Mouse (Mus musculus) MEL (cell line): ENCODE data around the gene Smim24. TPM values are rescaled to one million over a fixed set of nuclear protein-coding genes. Genes with fewer than 3 reads are reported as not detected.
A peak's percentile ranks its signal among the peaks of the same experiment; 100 is the strongest.

Experiments used
- DNase-seq: peaks from one replicate; pipeline ENCODE4 v3.0.0; 2011; ENCODE audit warnings: low read depth, low spot score
- H3K27ac ChIP-seq: 2 replicates; pipeline ENCODE4 v1.5.1; 2012; ENCODE audit warnings: low read depth, mild to moderate bottlenecking, control low read depth, low read length, moderate library complexity; ENCODE audit not compliant: control insufficient read depth
- H3K27me3 ChIP-seq, 2 experiments: fragments of 150-350 bp in 1 of 2; sonication (generic) in 1 of 2; 2 replicates each; pipeline ENCODE4 v1.6.1; 2012; ENCODE audit warnings: low read length in 2 of 2, mild to moderate bottlenecking in 2 of 2, improper control_type of control experiment in 1 of 2, moderate library complexity in 1 of 2; ENCODE audit not compliant: insufficient read depth in 2 of 2, control insufficient read depth in 1 of 2
- H3K36me3 ChIP-seq, 2 experiments: 2 replicates each; pipeline ENCODE4 v1.6.1; 2012 to 2014; ENCODE audit warnings: low read length in 2 of 2, improper control_type of control experiment in 1 of 2, inconsistent platforms in 1 of 2, mild to moderate bottlenecking in 1 of 2; ENCODE audit not compliant: insufficient read depth in 2 of 2, control insufficient read depth in 1 of 2
- H3K4me1 ChIP-seq, 2 experiments: fragments of 150-350 bp in 1 of 2; sonication (generic) in 1 of 2; 2 replicates each; pipeline ENCODE4 v1.6.1; 2012; ENCODE audit warnings: low read length in 2 of 2, improper control_type of control experiment in 1 of 2, mild to moderate bottlenecking in 1 of 2; ENCODE audit not compliant: insufficient read depth in 2 of 2, control insufficient read depth in 1 of 2
- H3K4me3 ChIP-seq, 2 experiments: fragments of 150-350 bp in 1 of 2; sonication (generic) in 1 of 2; 2 replicates each; pipeline ENCODE4 v1.5.1; 2012; ENCODE audit warnings: low read depth in 2 of 2, low read length in 2 of 2, mild to moderate bottlenecking in 2 of 2, moderate library complexity in 2 of 2, control low read depth in 1 of 2, improper control_type of control experiment in 1 of 2; ENCODE audit not compliant: control insufficient read depth in 1 of 2, insufficient read depth in 1 of 2
- H3K79me2 ChIP-seq: 2 replicates; pipeline ENCODE4 v1.6.1; 2012; ENCODE audit warnings: mild to moderate bottlenecking, low read length, moderate library complexity; ENCODE audit not compliant: control insufficient read depth, poor library complexity, insufficient read depth
- H3K9ac ChIP-seq: 2 replicates; pipeline ENCODE4 v1.6.1; 2012; ENCODE audit warnings: low read depth, mild to moderate bottlenecking, control low read depth, low read length, moderate library complexity; ENCODE audit not compliant: control insufficient read depth, poor library complexity, severe bottlenecking
- H3K9me3 ChIP-seq: fragments of 150-350 bp; sonication (generic); replicated peaks from 2 replicates; pipeline ENCODE4 v1.6.1; 2012; ENCODE audit warnings: mild to moderate bottlenecking, low read length, improper control_type of control experiment, moderate library complexity; ENCODE audit not compliant: insufficient read depth
- BHLHE40 ChIP-seq: IDR thresholded peaks from 2 replicates; pipeline ENCODE4 v1.6.1; 2012; ENCODE audit warnings: low read depth, mild to moderate bottlenecking, inconsistent platforms, low read length, improper control_type of control experiment, borderline replicate concordance
- CHD1 ChIP-seq: IDR thresholded peaks from 2 replicates; pipeline ENCODE4 v1.6.1; 2012; ENCODE audit warnings: low read depth, mild to moderate bottlenecking, inconsistent platforms, low read length, improper control_type of control experiment
- CHD2 ChIP-seq: IDR thresholded peaks from 2 replicates; pipeline ENCODE4 v1.6.1; 2011; ENCODE audit warnings: low read length, improper control_type of control experiment
- CTCF ChIP-seq, 3 experiments: IDR thresholded peaks in 2 of 3; conservative IDR thresholded peaks in 1 of 3; 2 replicates each; pipeline ENCODE4 v1.5.1; 2011 to 2012; ENCODE audit warnings: low read length in 3 of 3, low read depth in 2 of 3, mild to moderate bottlenecking in 2 of 3, improper control_type of control experiment in 1 of 3, inconsistent platforms in 1 of 3, mixed read lengths in 1 of 3, moderate library complexity in 1 of 3; ENCODE audit not compliant: control insufficient read depth in 1 of 3, insufficient read depth in 1 of 3, poor library complexity in 1 of 3, severe bottlenecking in 1 of 3
- E2F4 ChIP-seq: IDR thresholded peaks from 2 replicates; pipeline ENCODE4 v1.6.1; 2011; ENCODE audit warnings: low read depth, low read length, improper control_type of control experiment, borderline replicate concordance
- ELF1 ChIP-seq: IDR thresholded peaks from 2 replicates; pipeline ENCODE4 v1.6.1; 2014; ENCODE audit warnings: low read depth, mild to moderate bottlenecking, inconsistent platforms, low read length, improper control_type of control experiment, moderate library complexity
- EP300 ChIP-seq, 2 experiments: IDR thresholded peaks; 2 replicates each; pipeline ENCODE4 v1.6.1; 2011; ENCODE audit warnings: improper control_type of control experiment in 2 of 2, low read length in 2 of 2, low read depth in 1 of 2, mild to moderate bottlenecking in 1 of 2
- ETS1 ChIP-seq: IDR thresholded peaks from 2 replicates; pipeline ENCODE4 v1.6.1; 2012; ENCODE audit warnings: low read depth, mild to moderate bottlenecking, inconsistent platforms, low read length, improper control_type of control experiment, moderate library complexity
- GATA1 ChIP-seq: IDR thresholded peaks from 2 replicates; pipeline ENCODE4 v1.6.1; 2011; ENCODE audit warnings: low read depth, low read length, improper control_type of control experiment
- HCFC1 ChIP-seq: IDR thresholded peaks from 2 replicates; pipeline ENCODE4 v1.6.1; 2012; ENCODE audit warnings: low read depth, mild to moderate bottlenecking, inconsistent platforms, low read length, improper control_type of control experiment, moderate library complexity
- JUND ChIP-seq: IDR thresholded peaks from 2 replicates; pipeline ENCODE4 v1.6.1; 2011; ENCODE audit warnings: low read depth, mild to moderate bottlenecking, improper control_type of control experiment, low read length
- KAT2A ChIP-seq: conservative IDR thresholded peaks from 2 replicates; pipeline ENCODE4 v1.6.1; 2012; ENCODE audit warnings: low read depth, low read length, improper control_type of control experiment, inconsistent platforms
- MAX ChIP-seq: IDR thresholded peaks from 2 replicates; pipeline ENCODE4 v1.6.1; 2011; ENCODE audit warnings: low read length, improper control_type of control experiment
- MEF2A ChIP-seq: IDR thresholded peaks from 2 replicates; pipeline ENCODE4 v1.6.1; 2014; ENCODE audit warnings: low read depth, mild to moderate bottlenecking, inconsistent platforms, low read length, improper control_type of control experiment; ENCODE audit not compliant: poor library complexity, insufficient replicate concordance, severe bottlenecking; ENCODE audit errors: extremely low read depth
- MYB ChIP-seq: IDR thresholded peaks from 2 replicates; pipeline ENCODE4 v1.6.1; 2011; ENCODE audit warnings: mild to moderate bottlenecking, low read depth, low read length, improper control_type of control experiment
- MYC ChIP-seq: IDR thresholded peaks from 2 replicates; pipeline ENCODE4 v1.6.1; 2011; ENCODE audit warnings: low read depth, mild to moderate bottlenecking, low read length, improper control_type of control experiment, moderate library complexity
- NELFE ChIP-seq: IDR thresholded peaks from 2 replicates; pipeline ENCODE4 v1.6.1; 2011; ENCODE audit warnings: low read depth, low read length, improper control_type of control experiment
- NRF1 ChIP-seq: IDR thresholded peaks from 2 replicates; pipeline ENCODE4 v1.6.1; 2014; ENCODE audit warnings: low read depth, mild to moderate bottlenecking, inconsistent platforms, low read length, improper control_type of control experiment, moderate library complexity; ENCODE audit not compliant: poor library complexity, insufficient read depth, severe bottlenecking
- POLR2A ChIP-seq, 2 experiments: IDR thresholded peaks; 2 replicates each; pipeline ENCODE4 v1.6.1; 2011 to 2012; ENCODE audit warnings: low read length in 2 of 2, mild to moderate bottlenecking in 2 of 2, control low read depth in 1 of 2, improper control_type of control experiment in 1 of 2, low read depth in 1 of 2, moderate library complexity in 1 of 2; ENCODE audit not compliant: control insufficient read depth in 1 of 2, insufficient read depth in 1 of 2, poor library complexity in 1 of 2
- POLR2AphosphoS5 ChIP-seq: IDR thresholded peaks from 2 replicates; pipeline ENCODE4 v1.6.1; 2012; ENCODE audit warnings: low read depth, borderline replicate concordance, mild to moderate bottlenecking, inconsistent platforms, low read length, moderate library complexity, mixed read lengths
- RAD21 ChIP-seq: IDR thresholded peaks from 2 replicates; pipeline ENCODE4 v1.6.1; 2011; ENCODE audit warnings: mild to moderate bottlenecking, low read depth, low read length, improper control_type of control experiment
- RCOR1 ChIP-seq: IDR thresholded peaks from 2 replicates; pipeline ENCODE4 v1.6.1; 2012; ENCODE audit warnings: low read depth, mild to moderate bottlenecking, inconsistent platforms, low read length, improper control_type of control experiment
- SIN3A ChIP-seq: IDR thresholded peaks from 2 replicates; pipeline ENCODE4 v1.6.1; 2012; ENCODE audit warnings: low read length, improper control_type of control experiment, inconsistent platforms
- TAL1 ChIP-seq: IDR thresholded peaks from 2 replicates; pipeline ENCODE4 v1.6.1; 2012; ENCODE audit warnings: mild to moderate bottlenecking, inconsistent platforms, low read length, moderate library complexity, mixed read lengths
- TBP ChIP-seq: IDR thresholded peaks from 2 replicates; pipeline ENCODE4 v1.8.0; 2011; ENCODE audit warnings: low read depth, low read length, improper control_type of control experiment
- TCF12 ChIP-seq: IDR thresholded peaks from 2 replicates; pipeline ENCODE4 v1.6.1; 2014; ENCODE audit warnings: low read depth, mild to moderate bottlenecking, inconsistent platforms, low read length, improper control_type of control experiment, moderate library complexity
- UBTF ChIP-seq: IDR thresholded peaks from 2 replicates; pipeline ENCODE4 v1.6.1; 2012; ENCODE audit warnings: low read depth, mild to moderate bottlenecking, inconsistent platforms, low read length, improper control_type of control experiment, moderate library complexity, borderline replicate concordance; ENCODE audit not compliant: insufficient read depth
- ZKSCAN1 ChIP-seq: IDR thresholded peaks from 2 replicates; pipeline ENCODE4 v1.6.1; 2012; ENCODE audit warnings: low read depth, mild to moderate bottlenecking, inconsistent platforms, low read length, improper control_type of control experiment, moderate library complexity
- ZMIZ1 ChIP-seq: IDR thresholded peaks from 2 replicates; pipeline ENCODE4 v1.6.1; 2012; ENCODE audit warnings: low read depth, mild to moderate bottlenecking, inconsistent platforms, low read length, improper control_type of control experiment, moderate library complexity
- polyA plus RNA-seq, 2 experiments: library from polyadenylated mRNA; stranded (reverse) in 1 of 2; unstranded in 1 of 2; fragments of >175 nt in 1 of 2; fragments of >200 nt in 1 of 2; gene quantifications; 2 replicates each; pipeline versions ENCODE4 v1.2.1 to v1.2.4; 2012; ENCODE audit warnings: low replicate concordance in 2 of 2, low read depth in 1 of 2; ENCODE audit not compliant: insufficient read length in 2 of 2, insufficient read depth in 1 of 2, missing spikeins in 1 of 2
- total RNA-seq: library from RNA; depleted of rRNA; stranded (reverse); fragments of 300-350 nt; gene quantifications from 2 replicates; pipeline ENCODE4 v1.2.3, GENCODE M21; 2012

The Smim24 gene
- total and polyA plus RNA-seq, 3 experiments = 6.7 to 29.5 TPM; not detected in 1

DNA sequence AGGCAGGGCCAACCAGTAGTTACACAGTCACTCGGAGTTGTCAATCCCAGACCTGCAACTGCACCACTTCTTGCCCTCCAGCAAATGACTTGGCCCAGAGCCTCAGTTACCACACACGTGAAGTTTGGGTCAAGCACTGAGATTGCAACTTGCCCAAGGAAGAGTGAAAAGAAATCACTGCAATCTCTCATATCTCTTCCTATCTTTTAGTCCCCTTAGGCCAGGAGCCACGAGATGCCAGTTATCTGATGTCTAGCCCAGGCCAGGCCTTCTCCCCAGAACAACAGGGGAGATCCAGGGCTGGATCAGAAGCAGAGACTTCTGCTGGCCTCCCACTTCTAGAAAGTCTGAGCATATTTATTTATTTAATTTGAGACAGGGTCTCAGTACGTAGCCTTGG is 37.3 kb upstream of the Smim24 start:
- H3K79me2 ChIP-seq = peaks cover 27% of the 10 kb centered on the region
- peak overlapping the region; percentile 96 for H3K27ac ChIP-seq
- peaks cover 3 to 33% of the 10 kb centered on the region in 2 experiments; a peak in 3 of 4 replicates for H3K4me1 ChIP-seq
- DNase-seq = no peak
- TF ChIP-seq GATA1 (peak; percentile 51; the same call in 1 of the 2 replicates), ETS1 (no peak), RCOR1 (peak; percentile 75)
- no peak overlapping the region for H3K4me3 ChIP-seq
- H3K27me3 ChIP-seq = no peaks in the 10 kb centered on the region
- peaks cover 0 to 24% of the 10 kb centered on the region in 2 experiments; a peak in 3 of 4 replicates for H3K36me3 ChIP-seq
- no peak overlapping the region; the same call in 1 of the 2 replicates for H3K9ac ChIP-seq
- H3K9me3 ChIP-seq = no peaks in the 10 kb centered on the region

DNA sequence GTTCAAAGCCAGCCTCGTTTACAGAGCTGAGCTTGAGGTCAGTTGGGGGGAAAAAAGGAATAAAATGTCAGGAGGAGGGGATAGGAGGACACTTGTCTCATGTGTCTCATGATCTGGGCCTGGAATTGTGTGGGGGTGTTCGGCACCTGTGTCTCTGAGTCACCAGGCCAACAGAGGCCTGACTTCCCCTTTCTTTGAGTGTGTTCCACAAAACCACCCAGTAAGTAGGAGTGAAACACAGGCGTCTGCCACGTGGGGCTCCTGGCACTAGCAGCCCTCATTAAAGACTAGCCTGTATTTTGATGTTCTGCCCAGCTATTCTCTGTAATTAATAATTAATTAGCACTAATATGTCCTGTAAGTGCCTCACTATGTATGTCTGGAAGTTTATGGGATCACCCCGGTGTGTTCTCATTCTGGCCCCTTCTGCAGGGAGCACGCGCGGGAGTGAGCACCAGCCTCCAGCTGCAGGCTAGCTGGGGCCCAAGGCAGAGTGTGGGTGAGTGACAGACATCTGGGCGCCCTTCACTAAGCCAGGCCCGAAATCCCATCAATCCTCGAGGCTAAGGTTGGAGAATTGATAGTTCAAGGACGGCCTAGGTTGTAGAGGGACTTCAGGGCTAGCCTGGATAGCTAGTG is 36.4 kb upstream of the Smim24 start:
- peak overlapping the region; percentile 84 for H3K9ac ChIP-seq
- H3K4me1 ChIP-seq = peaks cover 3 to 29% of the 10 kb centered on the region in 2 experiments; a peak in 3 of 4 replicates
- peak overlapping the region; percentile 62 to 68 for H3K4me3 ChIP-seq
- H3K79me2 ChIP-seq = peaks cover 27% of the 10 kb centered on the region
- H3K36me3 ChIP-seq = peaks cover 0 to 21% of the 10 kb centered on the region in 2 experiments; a peak in 3 of 4 replicates
- H3K27me3 ChIP-seq = no peaks in the 10 kb centered on the region
- H3K27ac ChIP-seq = peak overlapping the region; percentile 96
- no peaks in the 10 kb centered on the region for H3K9me3 ChIP-seq
- DNase-seq = peak; percentile 94
- TF ChIP-seq ELF1 = 0 out of 2 replicates have a peak, but pooled peaks have one; percentile 26
- no peak for TF ChIP-seq CHD1
- no peak for TF ChIP-seq CHD2
- TF ChIP-seq MEF2A = no peak
- TF ChIP-seq NRF1 = peak; percentile 41; the same call in 1 of the 2 replicates
- peak; percentile 98 for TF ChIP-seq MAX
- no peak for TF ChIP-seq CTCF (IDR thresholded peaks at IDR 0.05 in 2 of 3, conservative IDR thresholded peaks at IDR 0.05 in 1 of 3; ENCODE audit: control insufficient read depth in 1 of 3, insufficient read depth in 1 of 3, low read depth in 2 of 3, low read length in 3 of 3, poor library complexity in 1 of 3, severe bottlenecking in 1 of 3)
- TF ChIP-seq E2F4 = no peak
- TF ChIP-seq ZKSCAN1 = no peak
- peak; percentile 44 for TF ChIP-seq NELFE
- TF ChIP-seq TAL1 = no peak
- TF ChIP-seq ETS1 = peak; percentile 66
- peak; percentile 14; the same call in 1 of the 2 replicates for TF ChIP-seq ZMIZ1
- TF ChIP-seq UBTF = 0 out of 2 replicates have a peak, but pooled peaks have one; percentile 47
- TF ChIP-seq HCFC1 = peak; percentile 54
- peak; percentile 54 to 81; a peak in 3 of 4 replicates for TF ChIP-seq POLR2A (IDR thresholded peaks at IDR 0.05; ENCODE audit: control insufficient read depth in 1 of 2, insufficient read depth in 1 of 2, low read depth in 1 of 2, low read length in 2 of 2, poor library complexity in 1 of 2)
- 0 out of 2 replicates have a peak, but pooled peaks have one; percentile 19 for TF ChIP-seq RCOR1
- peak; percentile 59 for TF ChIP-seq TCF12
- TF ChIP-seq MYB = no peak
- TF ChIP-seq SIN3A = peak; percentile 93
- peak; percentile 99 for TF ChIP-seq MYC
- TF ChIP-seq POLR2AphosphoS5 = no peak; the same call in 1 of the 2 replicates
- TF ChIP-seq KAT2A = no peak
- peak; percentile 89 for TF ChIP-seq TBP
- TF ChIP-seq RAD21 = no peak
- no peak for TF ChIP-seq BHLHE40
- TF ChIP-seq EP300 (IDR thresholded peaks at IDR 0.05; ENCODE audit: low read depth in 1 of 2, low read length in 2 of 2) = peak; percentile 55; a peak in 3 of 4 replicates
- TF ChIP-seq JUND = 0 out of 2 replicates have a peak, but pooled peaks have one; percentile 21
